16 mouse cellular contexts compared by ENCODE assay signal in genomic region chr16:85422889-85423288, GRCm38 (mm10).
"Had no signal": no experiment of that assay in that cellular context is flagged by ENCODE, and none has a peak within 500 bp of the region (broad histone marks: within the 10 kb centered on the region; RNA-seq: fewer than 3 reads in every experiment).

No protein-coding gene starts in this region.

- ATAC-seq: lung, postnatal 0 days; midbrain, embryonic 16.5 days had no signal

- H3K27ac ChIP-seq: layer of hippocampus, adult 2 months; liver, embryonic 13.5 days; macrophage; midbrain, embryonic 12.5 days; stomach, embryonic 15.5 days had no signal

- H3K36me3 ChIP-seq: liver, embryonic 13.5 days; midbrain, embryonic 12.5 days; stomach, embryonic 15.5 days had no signal

- DNase-seq: kidney, adult 18-20 months; kidney, adult 9 months; kidney, postnatal 14 days; layer of hippocampus, adult 9-11 months; liver, embryonic 13.5 days; lung, embryonic 14.5 days; right cerebral cortex, adult 18-20 months; right cerebral cortex, postnatal 14 days; right cerebral cortex, postnatal 4 days; thymus, postnatal 25 days had no signal

- H3K27me3 ChIP-seq: liver, embryonic 13.5 days; midbrain, embryonic 12.5 days; stomach, embryonic 15.5 days had no signal

- H3K4me1 ChIP-seq: liver, embryonic 13.5 days; midbrain, embryonic 12.5 days; stomach, embryonic 15.5 days had no signal

- H3K4me3 ChIP-seq: layer of hippocampus, adult 2 months; liver, embryonic 13.5 days; midbrain, embryonic 12.5 days; stomach, embryonic 15.5 days had no signal

- H3K9ac ChIP-seq: liver, embryonic 13.5 days; lung, embryonic 14.5 days; midbrain, embryonic 12.5 days; stomach, embryonic 15.5 days had no signal

- H3K9me3 ChIP-seq: liver, embryonic 13.5 days; midbrain, embryonic 12.5 days; stomach, embryonic 15.5 days had no signal

- H3K4me2 ChIP-seq: liver, embryonic 13.5 days; lung, embryonic 14.5 days; midbrain, embryonic 12.5 days; stomach, embryonic 15.5 days had no signal
